In genomic region chr16:97612009-97612408, GRCm38 (mm10) we compare ENCODE assay signal across 23 mouse cellular contexts. TPM values are rescaled to one million over a fixed set of nuclear protein-coding genes. Genes with fewer than 3 reads are reported as not detected.
DNase-seq lines count a peak whose midpoint lies in the region; ATAC-seq and TF ChIP-seq lines count a peak whose summit lies in the region.
"Had no signal": no experiment of that assay in that cellular context is flagged by ENCODE, and none has a peak within 500 bp of the region (broad histone marks: within the 10 kb centered on the region; RNA-seq: fewer than 3 reads in every experiment).

No protein-coding gene starts in this region.

- H3K9me3 ChIP-seq in kidney, embryonic 14.5 days (ENCODE audit: control insufficient read depth, low read length), result no peaks in the 10 kb centered on the region
- H3K9me3 ChIP-seq in kidney, embryonic 15.5 days (replicated peaks), result no peaks in the 10 kb centered on the region
- no peaks in the 10 kb centered on the region for H3K9me3 ChIP-seq in liver, postnatal 0 days (ENCODE audit: low read length)
- H3K9me3 ChIP-seq: G1E had no signal

- no peaks in the 10 kb centered on the region for H3K36me3 ChIP-seq in kidney, embryonic 14.5 days (ENCODE audit: control insufficient read depth, insufficient read depth, low read length)
- H3K36me3 ChIP-seq in kidney, embryonic 15.5 days, result no peaks in the 10 kb centered on the region
- H3K36me3 ChIP-seq in liver, postnatal 0 days (replicated peaks; ENCODE audit: insufficient read depth, low read length), result no peaks in the 10 kb centered on the region
- H3K36me3 ChIP-seq: G1E had no signal

- no peak for ATAC-seq in kidney, embryonic 14.5 days (ENCODE audit: low FRiP score, low TSS enrichment)
- ATAC-seq in kidney, embryonic 15.5 days (replicated peaks; ENCODE audit: low FRiP score), result no peak
- ATAC-seq in liver, postnatal 0 days, result no peak
- ATAC-seq: activated CD4-positive, CD25-positive, alpha-beta regulatory T cell, adult 4 months; CD4-positive, CD25-positive, alpha-beta regulatory T cell, adult 4 months; Patski had no signal

- peak; percentile 19 for DNase-seq in kidney, postnatal 10 days
- DNase-seq in kidney, adult 8-10 months, result no peak
- DNase-seq in kidney, postnatal 25 days, result peak; percentile 28 to 59
- peak; percentile 17 to 24 for DNase-seq in kidney, postnatal 4 days
- peak; percentile 34 for DNase-seq in yolk sac, embryonic 10.5 days (ENCODE audit: low spot score)
- DNase-seq in liver, postnatal 0 days, result no peak
- DNase-seq: adrenal gland, adult 2 months; adrenal gland, adult 8-10 months; adrenal gland, postnatal 10 days; adrenal gland, postnatal 14 days; adrenal gland, postnatal 25 days; adrenal gland, postnatal 36 days; B cell, adult 2 months; cerebellum, adult 11 months; cerebellum, adult 11-12 months had no signal

- no peak overlapping the region for H3K9ac ChIP-seq in kidney, embryonic 14.5 days (ENCODE audit: low read depth, low read length)
- no peak overlapping the region for H3K9ac ChIP-seq in kidney, embryonic 15.5 days
- H3K9ac ChIP-seq in liver, postnatal 0 days (replicated peaks), result no peak overlapping the region

- no peak overlapping the region for H3K4me3 ChIP-seq in kidney, embryonic 14.5 days (ENCODE audit: low read length)
- no peak overlapping the region for H3K4me3 ChIP-seq in kidney, embryonic 15.5 days (replicated peaks)
- no peak overlapping the region for H3K4me3 ChIP-seq in liver, postnatal 0 days (ENCODE audit: low read depth, low read length)

- H3K4me1 ChIP-seq in kidney, embryonic 14.5 days (ENCODE audit: control insufficient read depth, insufficient read depth, low read length), result 0 out of 2 replicates have a peak, but pooled peaks cover 7% of the 10 kb centered on the region
- H3K4me1 ChIP-seq in kidney, embryonic 15.5 days, result peaks cover 17% of the 10 kb centered on the region
- peaks cover 5% of the 10 kb centered on the region for H3K4me1 ChIP-seq in liver, postnatal 0 days (ENCODE audit: insufficient read depth)

- H3K27ac ChIP-seq in kidney, embryonic 14.5 days (ENCODE audit: low read depth, low read length), result no peak overlapping the region
- no peak overlapping the region for H3K27ac ChIP-seq in kidney, embryonic 15.5 days
- no peak overlapping the region for H3K27ac ChIP-seq in liver, postnatal 0 days (ENCODE audit: low read depth)

- H3K27me3 ChIP-seq in kidney, embryonic 14.5 days (ENCODE audit: control insufficient read depth, insufficient read depth, low read length), result peaks cover 27% of the 10 kb centered on the region
- H3K27me3 ChIP-seq in kidney, embryonic 15.5 days, result peaks cover 43% of the 10 kb centered on the region
- peaks cover 17% of the 10 kb centered on the region for H3K27me3 ChIP-seq in liver, postnatal 0 days (ENCODE audit: insufficient read depth, low read length)
- H3K27me3 ChIP-seq: CH12.LX, Patski had no signal

- no peak for TF ChIP-seq CTCF in liver, postnatal 0 days (IDR thresholded peaks at IDR 0.05; ENCODE audit: low read depth)

- WGBS in kidney, embryonic 14.5 days, result 48% methylated on average over 4 of the region's 4 CpGs
- 38% methylated on average over 4 of the region's 4 CpGs for WGBS in kidney, embryonic 15.5 days
- 44% methylated on average over 4 of the region's 4 CpGs for WGBS in liver, postnatal 0 days (ENCODE audit: insufficient replicate concordance)

- TF ChIP-seq EP300 in liver, postnatal 0 days (IDR thresholded peaks at IDR 0.05; ENCODE audit: low read depth), result no peak

- no peak overlapping the region for H3K4me2 ChIP-seq in kidney, embryonic 14.5 days (replicated peaks; ENCODE audit: low read depth, low read length)
- no peak overlapping the region for H3K4me2 ChIP-seq in kidney, embryonic 15.5 days
- no peak overlapping the region for H3K4me2 ChIP-seq in liver, postnatal 0 days (ENCODE audit: low read depth, low read length)

RNA-seq across cellular contexts. Expression of gene Tmprss2, which starts 1.0 kb away (rescaled TPM):
- polyA plus RNA-seq in kidney, embryonic 14.5 days (2014; fragmentation: Nextera tagmentation; extraction: Ambion mirVana), result 10.6 and 21.2 TPM in 2 replicates
- 31.9 and 32.5 TPM in 2 replicates for polyA plus RNA-seq in kidney, embryonic 15.5 days (2015; fragmentation: Nextera tagmentation; extraction: Ambion mirVana)
- polyA plus RNA-seq in liver, postnatal 0 days (2015; fragmentation: Nextera tagmentation; extraction: Ambion mirVana), result 2.8 and 4.3 TPM in 2 replicates
- polyA plus RNA-seq: C2C12; CD4-positive, CD25-positive, alpha-beta regulatory T cell, adult 4 months; G1E had no signal

Comparison
In these comparisons a context has a peak if more than half of its experiments do, and no peak if none do; other contexts are left out.
1. DNase-seq: peak in kidney, postnatal 10 days (single experiment), kidney, postnatal 25 days (2 of 2), kidney, postnatal 4 days (2 of 2) and yolk sac, embryonic 10.5 days (single experiment); none in kidney, adult 8-10 months (0 of 2) and liver, postnatal 0 days (single experiment).